20 mouse cellular contexts compared by ENCODE assay signal in genomic region chr16:95712121-95712520, GRCm38 (mm10).
"Had no signal": no experiment of that assay in that cellular context is flagged by ENCODE, and none has a peak within 500 bp of the region (broad histone marks: within the 10 kb centered on the region; RNA-seq: fewer than 3 reads in every experiment).

No protein-coding gene starts in this region.

- H3K4me2 ChIP-seq: liver, embryonic 15.5 days; lung, embryonic 15.5 days; midbrain, embryonic 11.5 days; midbrain, embryonic 13.5 days; midbrain, embryonic 15.5 days; neural tube, embryonic 13.5 days; neural tube, embryonic 15.5 days had no signal

- H3K4me3 ChIP-seq: liver, embryonic 15.5 days; lung, embryonic 15.5 days; megakaryocyte, embryonic 14.5 days; midbrain, embryonic 13.5 days; midbrain, embryonic 15.5 days; neural tube, embryonic 13.5 days; neural tube, embryonic 15.5 days had no signal

- ATAC-seq: liver, postnatal 0 days; midbrain, embryonic 13.5 days; midbrain, embryonic 15.5 days had no signal

- H3K27me3 ChIP-seq: liver, embryonic 15.5 days; lung, embryonic 15.5 days; midbrain, embryonic 13.5 days; midbrain, embryonic 15.5 days; neural tube, embryonic 13.5 days; neural tube, embryonic 15.5 days had no signal

- DNase-seq: liver, postnatal 0 days; lung, adult 2 months; lung, postnatal 10 days; retina, postnatal 1 day; right cerebral cortex, adult 18-20 months; right cerebral cortex, postnatal 25 days; right cerebral cortex, postnatal 4 days; spleen, adult 18-20 months; thymus, adult 18-20 months; thymus, postnatal 14 days; thymus, postnatal 36 days had no signal

- H3K9ac ChIP-seq: liver, embryonic 15.5 days; liver, postnatal 0 days; lung, embryonic 15.5 days; midbrain, embryonic 13.5 days; midbrain, embryonic 15.5 days; neural tube, embryonic 13.5 days; neural tube, embryonic 15.5 days had no signal

- H3K9me3 ChIP-seq: liver, embryonic 15.5 days; lung, embryonic 15.5 days; megakaryocyte, embryonic 14.5 days; midbrain, embryonic 13.5 days; midbrain, embryonic 15.5 days; neural tube, embryonic 13.5 days; neural tube, embryonic 15.5 days had no signal

- H3K4me1 ChIP-seq: megakaryocyte, embryonic 14.5 days; midbrain, embryonic 13.5 days; midbrain, embryonic 15.5 days; neural tube, embryonic 13.5 days had no signal

- H3K27ac ChIP-seq: liver, embryonic 15.5 days; lung, embryonic 15.5 days; macrophage; midbrain, embryonic 13.5 days; midbrain, embryonic 15.5 days; neural tube, embryonic 13.5 days; neural tube, embryonic 15.5 days had no signal
